Mouse (Mus musculus): ENCODE data around the gene Fggy. TPM values are rescaled to one million over a fixed set of nuclear protein-coding genes. Genes with fewer than 3 reads are reported as not detected.

Gene Fggy
- total and polyA plus RNA-seq, 3 experiments: 30.9 to 57.6 (median 41.2) TPM

- peak; percentile 72 for DNase-seq
These were observed 173.8 kb downstream of the Fggy start for GRCm38 (mm10) chr4:95731110-95731509.

- peak; percentile 62 for DNase-seq
These were observed 176.3 kb downstream of the Fggy start for GRCm38 (mm10) chr4:95733397-95734249.

DNA sequence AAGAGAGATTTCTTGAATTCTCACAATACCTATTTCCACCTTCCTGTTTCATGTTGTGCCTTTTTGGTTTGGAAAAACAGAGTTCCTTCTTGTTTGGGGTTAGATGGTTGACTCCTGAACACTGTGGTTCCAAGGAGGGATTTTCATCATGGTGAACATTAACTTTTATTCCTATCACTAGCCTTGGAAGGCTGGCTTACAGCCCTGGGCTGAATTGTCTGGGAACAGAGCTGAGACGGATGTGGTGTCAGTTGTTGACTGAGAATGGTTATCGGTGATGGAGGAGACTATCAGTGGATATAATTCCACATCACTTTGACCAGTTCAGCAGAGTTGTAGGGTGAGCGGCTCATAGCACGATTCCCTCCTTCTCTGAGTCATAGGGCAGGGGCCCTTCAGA, 178.7 kb downstream of the Fggy start:
- no peak for DNase-seq

DNA sequence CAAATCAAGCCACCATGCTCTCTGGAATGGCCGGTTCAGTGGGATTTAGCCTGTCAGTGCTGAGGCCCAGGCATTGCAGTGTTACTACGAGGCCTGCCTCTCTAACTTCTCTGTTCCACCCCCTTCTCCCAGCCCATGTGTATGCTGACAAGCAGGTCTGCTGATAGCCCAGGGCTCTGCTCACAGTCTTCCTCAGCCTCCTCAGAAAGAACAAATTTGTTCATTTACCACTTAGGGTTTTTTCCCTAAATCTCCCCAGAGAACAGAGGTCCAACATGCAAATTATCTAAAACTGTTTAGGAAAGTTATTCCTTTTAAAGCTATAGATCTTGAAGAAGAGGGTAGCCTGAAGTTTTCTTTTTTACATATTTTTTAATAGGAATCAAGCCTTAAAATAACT, 179.4 kb downstream of the Fggy start:
- DNase-seq: no peak

DNA sequence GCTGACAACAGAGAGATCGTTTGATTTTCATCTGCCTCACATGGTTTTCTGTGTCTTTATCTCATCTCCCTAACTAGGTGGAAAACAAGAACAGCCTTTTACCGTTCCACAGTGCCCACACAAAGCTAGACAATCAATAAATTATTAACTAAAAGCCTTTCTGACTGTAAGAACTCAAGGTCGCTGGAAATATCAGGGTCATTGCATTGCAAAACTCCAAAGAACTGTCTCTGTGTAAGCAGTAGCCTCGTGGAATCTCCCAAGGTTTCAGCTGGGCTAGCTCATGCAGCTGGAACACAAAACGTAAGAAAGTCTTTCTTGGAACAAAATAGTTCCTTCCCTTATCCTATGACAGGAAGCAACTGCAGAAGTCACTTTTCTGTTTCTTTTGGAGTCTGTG, 180.9 kb downstream of the Fggy start:
- peak; percentile 89 for DNase-seq

DNA sequence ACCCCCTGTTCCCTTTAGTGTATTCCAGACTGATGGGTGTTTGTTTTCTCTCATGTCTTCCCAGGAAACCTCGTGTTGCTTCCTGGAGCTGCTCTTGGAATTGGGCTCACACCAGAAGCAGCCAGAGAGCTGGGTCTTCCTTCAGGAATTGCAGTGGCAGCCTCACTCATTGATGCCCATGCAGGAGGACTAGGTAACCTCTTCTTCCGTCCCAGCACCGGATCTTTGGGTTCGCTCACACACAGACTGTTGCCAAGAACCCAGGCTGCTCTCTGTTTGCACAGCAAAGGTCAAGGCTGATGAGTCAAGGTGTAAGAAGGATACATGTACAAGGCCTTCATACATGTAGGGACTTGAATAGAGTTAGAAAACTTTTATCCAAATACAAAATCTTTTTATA, 181.4 kb downstream of the Fggy start:
- DNase-seq: peak; percentile 83

DNA sequence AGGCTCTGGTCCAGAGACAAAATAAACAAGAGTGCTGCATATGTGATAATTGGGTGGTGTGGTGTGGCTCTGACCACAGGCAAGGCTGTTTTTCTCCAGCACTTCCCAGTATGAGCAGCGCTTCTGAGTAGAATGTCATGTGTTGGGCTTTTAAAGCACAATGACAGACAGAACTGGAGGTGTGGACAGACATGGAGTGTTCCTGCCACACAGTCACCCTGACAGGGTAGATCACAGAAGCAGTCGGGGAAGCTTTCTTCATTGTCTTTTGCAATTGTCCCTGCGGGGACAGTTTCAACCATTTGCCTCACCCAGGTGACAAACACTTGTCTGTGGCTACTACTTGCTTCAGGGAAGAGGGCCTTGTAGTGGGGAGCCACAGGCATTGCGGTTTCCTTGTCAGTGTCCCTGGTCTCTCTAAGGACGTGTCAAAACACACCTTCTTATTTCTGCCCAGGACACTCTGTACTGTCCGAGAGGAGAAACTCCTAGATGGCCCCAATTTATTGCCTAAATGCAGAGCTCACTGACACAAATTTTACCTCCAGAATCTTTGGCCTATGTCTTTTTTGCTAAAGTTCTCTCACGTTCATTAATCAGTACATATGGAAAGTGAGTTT, 183.9 kb downstream of the Fggy start:
- DNase-seq: no peak

- DNase-seq: no peak
These were observed 185.7 kb downstream of the Fggy start for GRCm38 (mm10) chr4:95742986-95743385.

DNA sequence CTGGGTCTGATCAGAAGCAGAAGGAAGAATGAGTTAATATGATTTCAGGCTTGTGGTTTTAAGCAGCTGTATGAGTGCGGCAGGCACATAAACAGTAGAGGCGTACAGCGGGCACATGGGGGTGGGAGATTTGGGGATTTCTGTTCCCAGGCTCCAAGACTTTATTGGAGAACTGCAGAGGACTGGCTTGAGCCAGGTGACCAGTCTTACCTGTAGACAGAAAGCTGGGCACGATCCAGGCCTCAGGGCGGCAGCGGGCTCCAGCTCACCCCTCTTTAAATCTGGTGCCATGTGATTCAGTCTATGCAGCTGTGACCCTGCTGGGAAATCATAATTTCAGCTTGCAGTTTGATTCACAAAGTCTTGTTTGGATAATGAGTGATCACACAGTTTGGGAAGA, 189.6 kb downstream of the Fggy start:
- no peak for DNase-seq

DNA sequence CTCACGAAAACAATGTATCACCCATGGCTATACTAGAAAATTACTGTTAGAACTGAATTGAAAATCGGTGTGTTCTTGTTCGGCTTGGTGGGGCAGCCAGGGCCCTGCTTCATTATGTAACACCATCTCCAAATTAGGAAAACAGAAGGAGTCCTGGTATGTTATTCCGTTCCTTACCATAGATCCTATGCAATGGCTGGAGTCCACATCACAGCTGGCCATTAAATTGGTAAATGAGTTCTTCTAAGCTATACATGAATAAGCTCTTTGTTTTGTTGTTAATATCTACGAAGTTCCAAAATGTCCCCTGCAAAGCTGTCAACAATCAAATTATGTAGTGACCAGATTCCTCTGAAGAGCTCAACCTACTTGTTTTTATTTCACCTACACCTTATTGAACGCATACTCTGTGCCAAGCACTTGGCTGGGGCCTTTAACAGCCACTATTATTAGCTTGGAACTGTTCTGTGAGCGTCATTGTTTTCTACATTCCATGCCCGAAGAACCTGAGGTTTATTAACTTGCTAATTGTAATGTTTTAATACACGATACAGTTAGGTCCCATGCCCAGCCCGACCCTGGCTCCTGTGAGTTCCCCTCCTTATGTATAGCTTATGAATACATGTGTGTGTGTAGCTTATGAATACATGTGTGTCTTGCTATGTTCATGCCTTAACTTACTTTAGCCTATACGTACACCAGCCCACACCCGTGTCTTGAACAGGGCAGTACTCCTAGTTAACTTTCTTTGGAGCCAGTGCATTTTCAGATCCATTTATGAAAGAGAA, 190.3 kb downstream of the Fggy start:
- DNase-seq: no peak

- DNase-seq: no peak
These were observed 192.9 kb downstream of the Fggy start for GRCm38 (mm10) chr4:95750186-95750585.

GRCm38 (mm10) chr4:95752538-95753188, 195.4 kb downstream of the Fggy start:
- no peak for DNase-seq

DNA sequence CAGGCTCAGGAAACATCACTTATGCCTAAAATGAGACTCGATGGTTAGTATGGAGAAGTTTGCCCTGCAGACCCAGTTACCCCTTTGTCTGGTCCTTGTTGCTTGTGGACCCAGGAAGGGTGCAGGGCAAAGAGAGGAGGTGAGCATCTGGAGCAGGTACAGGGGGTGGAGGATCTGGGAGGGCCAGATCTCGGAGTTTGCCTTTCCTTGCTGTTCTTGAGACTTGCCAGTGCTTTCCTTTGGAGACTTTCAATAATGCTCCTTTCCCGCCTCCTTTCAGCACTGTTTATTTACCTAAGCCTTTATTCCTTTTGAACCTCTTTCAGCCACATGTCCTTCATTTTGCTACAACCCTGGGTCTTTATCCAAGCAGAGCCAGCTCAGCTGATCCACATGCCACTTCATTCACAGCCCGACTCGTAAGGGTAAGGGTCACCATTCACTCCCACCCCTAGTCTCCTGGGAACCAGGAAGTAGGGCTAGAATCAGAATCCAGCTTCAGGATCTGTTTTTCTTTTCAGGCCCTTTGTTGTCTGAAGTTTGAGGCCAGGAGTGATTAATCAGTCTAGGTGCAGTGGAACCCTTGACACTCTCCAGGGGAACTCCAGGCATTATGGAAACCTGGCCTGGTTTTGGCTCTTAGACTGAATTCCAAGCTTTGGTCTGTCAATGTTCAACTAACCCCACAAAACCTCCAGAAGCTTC, 201.9 kb downstream of the Fggy start:
- DNase-seq: no peak

DNA sequence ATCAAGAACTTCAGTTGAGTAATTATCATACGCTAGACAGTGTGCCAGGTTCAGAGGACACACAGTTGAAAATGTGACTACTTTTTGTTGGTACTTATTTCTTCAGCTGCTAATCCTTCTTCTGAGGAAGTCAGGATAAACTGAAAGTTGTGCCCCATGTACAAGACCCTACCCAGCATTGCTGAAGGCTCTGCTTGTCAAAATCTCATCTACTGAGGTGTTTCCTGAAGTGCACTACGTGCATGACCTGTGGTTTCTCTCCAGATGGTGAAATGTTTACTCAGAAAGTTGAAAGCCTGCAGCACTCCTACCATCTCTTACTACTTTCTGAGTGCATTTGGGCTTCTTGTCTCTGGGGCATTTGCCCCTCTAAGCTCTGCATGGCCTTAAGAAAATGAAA, 208.1 kb downstream of the Fggy start:
- no peak for DNase-seq

DNA sequence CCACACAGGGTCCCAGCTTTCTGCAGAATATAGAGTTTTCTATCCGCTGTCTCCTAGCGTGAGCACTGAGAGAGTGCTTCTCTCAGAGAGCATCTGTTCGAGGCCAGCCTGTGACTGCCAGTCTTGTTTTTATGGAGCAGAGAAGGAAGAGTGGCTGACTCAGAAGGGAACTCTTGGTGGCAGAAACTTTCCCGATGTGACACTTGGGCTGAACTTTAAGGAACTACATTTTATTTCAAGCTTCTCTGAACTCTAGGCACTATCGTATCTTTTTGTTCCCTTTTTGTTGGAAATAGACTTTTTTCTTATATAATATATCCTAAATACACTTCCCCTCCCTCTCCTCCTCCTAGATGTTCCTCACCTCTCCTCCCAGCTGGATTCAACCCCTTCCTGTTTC, 213.2 kb downstream of the Fggy start:
- DNase-seq: no peak

GRCm38 (mm10) chr4:95771542-95771941, 214.2 kb downstream of the Fggy start:
- no peak for DNase-seq

GRCm38 (mm10) chr4:95771945-95772344, 214.6 kb downstream of the Fggy start:
- DNase-seq: no peak

DNA sequence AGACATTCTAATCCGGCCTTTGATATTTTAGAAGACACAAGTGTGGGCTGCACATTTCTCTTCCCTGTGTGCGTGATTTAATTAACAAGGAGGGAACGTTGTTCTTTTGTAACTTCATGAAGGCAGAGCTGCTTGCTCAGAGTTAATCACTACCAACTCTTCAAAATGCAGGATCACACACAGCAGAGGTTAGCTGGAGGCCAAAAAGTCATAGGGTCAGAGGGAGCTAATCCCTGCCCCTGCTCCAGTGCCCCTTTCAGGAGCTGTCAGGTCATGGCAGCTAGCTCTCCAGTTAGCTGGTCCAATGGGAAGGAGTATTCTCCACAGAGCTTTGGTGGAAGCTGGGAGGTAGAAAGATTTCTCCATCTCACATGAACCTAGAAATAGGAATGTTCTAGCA, 215.4 kb downstream of the Fggy start:
- no peak for DNase-seq

GRCm38 (mm10) chr4:95775574-95775973, 218.3 kb downstream of the Fggy start:
- DNase-seq: no peak

GRCm38 (mm10) chr4:95777839-95778238, 220.5 kb downstream of the Fggy start:
- DNase-seq: no peak

DNA sequence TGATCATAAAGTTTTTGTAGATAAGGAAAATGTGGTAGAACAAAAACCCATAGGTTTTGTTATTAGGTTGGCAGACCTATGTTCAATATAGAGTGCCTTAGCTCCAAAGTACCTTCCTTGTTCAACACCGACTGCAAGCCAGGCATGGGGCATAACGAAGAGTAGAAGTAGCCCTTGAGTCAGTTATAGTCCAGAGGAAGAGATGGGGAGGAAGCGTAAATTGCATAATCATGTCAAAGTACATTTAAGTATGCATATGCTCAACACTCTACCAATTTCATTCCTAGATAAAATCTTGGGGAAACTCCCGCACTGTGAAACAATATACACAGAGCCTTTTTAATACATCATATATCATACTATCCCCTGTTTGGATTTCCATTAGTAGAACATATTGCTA, 221.2 kb downstream of the Fggy start:
- DNase-seq: no peak

All from adrenal gland, adult 2 months (tissue).